Mouse (Mus musculus): ENCODE data around the gene Lhx9.

GRCm38 (mm10) chr1:138845481-138845880, 2.9 kb downstream of the Lhx9 start:
- TF ChIP-seq CTCF (IDR thresholded peaks at IDR 0.05; ENCODE audit: extremely low read depth, insufficient read length, insufficient replicate concordance, low read depth, low read length) (no peak), POLR2A (IDR thresholded peaks at IDR 0.05; ENCODE audit: low read depth, low read length) (no peak)
